Mouse (Mus musculus) limb, embryonic 10.5 days (tissue): ENCODE measurements at regions not wholly inside any gene's neighbourhood (a gene's known extent, or its start where the extent isn't known, plus 50 kb on each side); places are given as distances from the start of the nearest gene placed in this dataset.

Experiments
- DNase-seq: peaks from one replicate; pipeline ENCODE4 v3.0.0-alpha.2; 2017; ENCODE audit warnings: low spot score
- H3K27ac ChIP-seq: fragments of 300-500 bp; sonication (generic); 2 replicates; pipeline ENCODE4 v1.5.1; 2016; ENCODE audit warnings: mild to moderate bottlenecking
- H3K27me3 ChIP-seq: fragments of 300-500 bp; sonication (generic); 2 replicates; pipeline ENCODE4 v1.6.1; 2016; ENCODE audit warnings: low read depth, mild to moderate bottlenecking; ENCODE audit not compliant: poor library complexity, severe bottlenecking
- H3K36me3 ChIP-seq: fragments of 300-500 bp; sonication (generic); 2 replicates; pipeline ENCODE4 v1.6.1; 2016; ENCODE audit warnings: mild to moderate bottlenecking, moderate library complexity
- H3K4me1 ChIP-seq: fragments of 300-500 bp; sonication (generic); 2 replicates; pipeline ENCODE4 v1.6.1; 2016
- H3K4me3 ChIP-seq: fragments of 300-500 bp; sonication (generic); 2 replicates; pipeline ENCODE4 v1.5.1; 2016; ENCODE audit warnings: mild to moderate bottlenecking, moderate library complexity
- H3K9me3 ChIP-seq: fragments of 300-500 bp; sonication (generic); replicated peaks from 2 replicates; pipeline ENCODE4 v1.6.1; 2016; ENCODE audit warnings: mild to moderate bottlenecking
- WGBS: fragments of 180-500 bp; shearing (Covaris S2); methylation state at CpG from one replicate; pipeline ENCODE4 v1.1.7; 2016; 5-methylcytosine and 5-hydroxymethylcytosine counted together

GRCm38 (mm10) chr2:9683673-9684210 is 197.3 kb upstream of the 4930412O13Rik start:
- H3K4me1 ChIP-seq, result no peaks in the 10 kb centered on the region
- H3K4me3 ChIP-seq, result no peak overlapping the region
- WGBS, result 90% methylated on average over 2 of the region's 2 CpGs
- H3K36me3 ChIP-seq, result no peaks in the 10 kb centered on the region
- H3K27ac ChIP-seq, result no peak overlapping the region
- no peaks in the 10 kb centered on the region for H3K9me3 ChIP-seq
- DNase-seq, result no peak
- no peaks in the 10 kb centered on the region for H3K27me3 ChIP-seq

- Histone ChIP-seq H3K9me3 (no peaks in the 10 kb centered on the region), H3K4me1 (no peaks in the 10 kb centered on the region), H3K4me3 (no peak overlapping the region), H3K27ac (no peak overlapping the region), H3K36me3 (no peaks in the 10 kb centered on the region), H3K27me3 (no peaks in the 10 kb centered on the region)
- 95% methylated on average over 7 of the region's 7 CpGs for WGBS
- no peak for DNase-seq
Observed at GRCm38 (mm10) chr2:9688176-9688575, 192.9 kb upstream of the 4930412O13Rik start.

GRCm38 (mm10) chr2:9689518-9689917 is 191.5 kb upstream of the 4930412O13Rik start:
- no peaks in the 10 kb centered on the region for H3K36me3 ChIP-seq
- 82% methylated on average over 5 of the region's 5 CpGs for WGBS
- H3K27ac ChIP-seq, result no peak overlapping the region
- no peaks in the 10 kb centered on the region for H3K27me3 ChIP-seq
- no peak overlapping the region for H3K4me3 ChIP-seq
- H3K9me3 ChIP-seq, result no peaks in the 10 kb centered on the region
- 0 out of 2 replicates have a peak, but pooled peaks cover 2% of the 10 kb centered on the region for H3K4me1 ChIP-seq
- no peak for DNase-seq

DNA sequence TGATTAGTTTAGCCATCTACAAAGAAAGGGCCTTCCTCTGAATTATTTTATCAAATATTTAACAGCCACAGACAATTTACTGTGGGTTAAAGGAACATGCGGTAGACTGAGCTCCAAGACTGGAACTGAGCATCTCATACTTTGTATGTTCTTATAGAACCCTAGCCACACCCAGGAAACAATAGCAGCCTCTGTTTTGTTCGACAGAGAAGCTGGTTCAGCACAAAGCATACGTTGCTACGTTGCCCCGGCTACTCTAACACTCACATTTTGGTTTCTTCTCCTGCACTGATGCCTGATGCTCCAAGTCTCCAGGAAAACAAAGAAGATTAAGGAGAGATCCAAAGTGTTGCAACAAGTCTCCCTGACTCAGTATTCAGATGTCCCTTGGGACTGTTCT is 189.5 kb upstream of the 4930412O13Rik start:
- no peaks in the 10 kb centered on the region for H3K36me3 ChIP-seq
- WGBS, result 83% methylated on average over 5 of the region's 5 CpGs
- H3K27me3 ChIP-seq, result no peaks in the 10 kb centered on the region
- 0 out of 2 replicates have a peak, but pooled peaks cover 2% of the 10 kb centered on the region for H3K4me1 ChIP-seq
- H3K9me3 ChIP-seq, result no peaks in the 10 kb centered on the region
- no peak overlapping the region for H3K27ac ChIP-seq
- H3K4me3 ChIP-seq, result no peak overlapping the region
- no peak for DNase-seq

GRCm38 (mm10) chr2:9691906-9692305 is 189.1 kb upstream of the 4930412O13Rik start:
- WGBS, result 86% methylated on average over 8 of the region's 8 CpGs
- Histone ChIP-seq H3K4me1 (0 out of 2 replicates have a peak, but pooled peaks cover 2% of the 10 kb centered on the region), H3K27me3 (no peaks in the 10 kb centered on the region), H3K9me3 (no peaks in the 10 kb centered on the region), H3K27ac (no peak overlapping the region), H3K36me3 (no peaks in the 10 kb centered on the region), H3K4me3 (no peak overlapping the region)
- DNase-seq, result no peak

GRCm38 (mm10) chr2:9693351-9693750 is 187.7 kb upstream of the 4930412O13Rik start:
- H3K9me3 ChIP-seq, result no peaks in the 10 kb centered on the region
- no peak for DNase-seq
- H3K4me1 ChIP-seq, result 0 out of 2 replicates have a peak, but pooled peaks cover 2% of the 10 kb centered on the region
- 76% methylated on average over 9 of the region's 9 CpGs for WGBS
- no peaks in the 10 kb centered on the region for H3K36me3 ChIP-seq
- H3K4me3 ChIP-seq, result no peak overlapping the region
- no peaks in the 10 kb centered on the region for H3K27me3 ChIP-seq
- H3K27ac ChIP-seq, result no peak overlapping the region

GRCm38 (mm10) chr2:9694178-9694577 is 186.9 kb upstream of the 4930412O13Rik start:
- H3K27ac ChIP-seq, result no peak overlapping the region
- 84% methylated on average over 8 of the region's 8 CpGs for WGBS
- no peaks in the 10 kb centered on the region for H3K9me3 ChIP-seq
- no peak overlapping the region for H3K4me3 ChIP-seq
- 0 out of 2 replicates have a peak, but pooled peaks cover 2% of the 10 kb centered on the region for H3K4me1 ChIP-seq
- no peak for DNase-seq
- H3K27me3 ChIP-seq, result no peaks in the 10 kb centered on the region
- no peaks in the 10 kb centered on the region for H3K36me3 ChIP-seq

DNA sequence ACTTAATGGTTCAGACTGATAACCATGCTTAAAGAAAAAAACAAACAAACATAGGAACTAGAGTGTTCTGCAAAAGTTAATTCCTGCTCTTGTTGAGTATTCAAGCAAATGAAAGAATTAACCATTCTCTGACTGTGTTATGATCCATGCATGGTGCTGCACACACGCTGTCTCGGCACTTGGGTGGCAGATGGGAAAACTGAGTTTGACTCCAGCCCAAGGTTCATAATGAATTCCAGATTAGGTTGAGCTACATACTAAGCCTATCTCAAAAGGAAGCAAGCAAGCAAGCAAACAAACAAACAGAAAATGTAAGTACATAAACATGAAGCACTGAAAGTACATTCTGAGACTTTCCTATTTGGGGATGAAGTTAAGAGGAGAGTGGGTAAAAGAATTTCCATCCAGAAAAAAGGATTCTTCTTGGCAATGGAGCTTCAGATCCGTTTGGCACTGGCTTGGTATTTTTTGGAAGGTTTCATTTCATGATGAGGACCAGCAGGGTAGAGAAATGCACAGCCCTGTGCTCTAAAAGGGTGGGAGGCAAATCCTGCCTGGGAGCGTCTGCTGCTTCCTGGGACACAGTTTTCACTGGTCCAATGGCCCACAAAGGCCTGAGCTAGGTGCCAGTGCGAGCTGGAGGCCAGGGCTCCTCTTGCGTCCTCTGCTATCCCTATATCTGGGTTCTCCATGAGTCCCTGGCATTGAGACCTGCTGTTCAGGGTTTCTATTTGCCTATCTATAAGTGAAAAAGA is 183.3 kb upstream of the 4930412O13Rik start:
- Histone ChIP-seq H3K4me3 (no peak overlapping the region), H3K27ac (no peak overlapping the region), H3K27me3 (no peaks in the 10 kb centered on the region), H3K36me3 (no peaks in the 10 kb centered on the region), H3K4me1 (0 out of 2 replicates have a peak, but pooled peaks cover 2% of the 10 kb centered on the region), H3K9me3 (no peaks in the 10 kb centered on the region)
- 84% methylated on average over 6 of the region's 6 CpGs for WGBS
- no peak for DNase-seq

GRCm38 (mm10) chr2:9704266-9704665 is 176.8 kb upstream of the 4930412O13Rik start:
- no peak for DNase-seq
- Histone ChIP-seq H3K27ac (no peak overlapping the region), H3K4me3 (no peak overlapping the region), H3K9me3 (no peaks in the 10 kb centered on the region), H3K27me3 (no peaks in the 10 kb centered on the region), H3K4me1 (no peaks in the 10 kb centered on the region), H3K36me3 (no peaks in the 10 kb centered on the region)
- 86% methylated on average over 3 of the region's 3 CpGs for WGBS

GRCm38 (mm10) chr2:9709466-9709865 is 171.6 kb upstream of the 4930412O13Rik start:
- 82% methylated on average over 7 of the region's 7 CpGs for WGBS
- Histone ChIP-seq H3K4me3 (no peak overlapping the region), H3K9me3 (no peaks in the 10 kb centered on the region), H3K36me3 (no peaks in the 10 kb centered on the region), H3K27me3 (no peaks in the 10 kb centered on the region), H3K4me1 (no peaks in the 10 kb centered on the region), H3K27ac (no peak overlapping the region)
- DNase-seq, result no peak

GRCm38 (mm10) chr2:9717904-9718303 is 163.1 kb upstream of the 4930412O13Rik start:
- DNase-seq, result no peak
- H3K36me3 ChIP-seq, result no peaks in the 10 kb centered on the region
- WGBS, result 52% methylated on average over 1 of the region's 1 CpGs
- no peaks in the 10 kb centered on the region for H3K9me3 ChIP-seq
- no peak overlapping the region for H3K27ac ChIP-seq
- H3K27me3 ChIP-seq, result no peaks in the 10 kb centered on the region
- no peaks in the 10 kb centered on the region for H3K4me1 ChIP-seq
- no peak overlapping the region for H3K4me3 ChIP-seq

GRCm38 (mm10) chr2:9733243-9733642 is 147.8 kb upstream of the 4930412O13Rik start:
- no peak overlapping the region for H3K4me3 ChIP-seq
- H3K36me3 ChIP-seq, result no peaks in the 10 kb centered on the region
- 86% methylated on average over 7 of the region's 7 CpGs for WGBS
- DNase-seq, result no peak
- H3K4me1 ChIP-seq, result no peaks in the 10 kb centered on the region
- H3K27me3 ChIP-seq, result no peaks in the 10 kb centered on the region
- no peak overlapping the region for H3K27ac ChIP-seq
- no peaks in the 10 kb centered on the region for H3K9me3 ChIP-seq

GRCm38 (mm10) chr2:9744181-9744580 is 136.9 kb upstream of the 4930412O13Rik start:
- 87% methylated on average over 3 of the region's 3 CpGs for WGBS
- Histone ChIP-seq H3K4me1 (no peaks in the 10 kb centered on the region), H3K9me3 (no peaks in the 10 kb centered on the region), H3K27me3 (no peaks in the 10 kb centered on the region), H3K27ac (no peak overlapping the region), H3K36me3 (no peaks in the 10 kb centered on the region), H3K4me3 (no peak overlapping the region)
- no peak for DNase-seq
